Mouse (Mus musculus) liver, embryonic 14.5 days (tissue): ENCODE measurements at regions not wholly inside any gene's neighbourhood (a gene's known extent, or its start where the extent isn't known, plus 50 kb on each side); places are given as distances from the start of the nearest gene placed in this dataset.

Experiments
- CTCF ChIP-seq: IDR thresholded peaks from 2 replicates; pipeline ENCODE4 v1.5.1; 2016; ENCODE audit warnings: antibody characterized with exemption, low read depth, control low read depth
- EP300 ChIP-seq: IDR thresholded peaks from 2 replicates; pipeline ENCODE4 v1.6.1; 2016; ENCODE audit warnings: antibody characterized with exemption, low read depth

DNA sequence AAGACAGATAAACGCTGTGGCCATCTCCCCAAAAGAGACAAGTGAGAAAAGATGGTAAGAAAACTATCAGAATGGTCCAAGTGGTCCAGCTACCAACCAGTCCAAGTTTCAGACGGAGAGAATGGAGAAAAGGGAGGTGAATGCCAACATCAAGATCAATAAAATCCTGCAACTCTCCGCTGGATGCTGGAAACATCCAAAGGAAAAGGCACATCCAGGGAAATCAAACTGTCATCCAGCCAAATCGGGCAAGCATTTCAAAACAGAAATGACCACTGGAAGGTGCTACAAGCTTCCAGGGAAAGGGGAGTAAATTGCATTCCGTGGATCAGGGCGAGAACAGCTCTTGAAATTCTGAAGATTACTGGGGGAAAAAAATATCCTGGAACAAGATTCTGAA lies 142.7 kb downstream of the Hs3st3b1 start:
- no peak for TF ChIP-seq CTCF
- no peak for TF ChIP-seq EP300
